8 mouse cellular contexts compared by ENCODE assay signal in the genomic region with DNA sequence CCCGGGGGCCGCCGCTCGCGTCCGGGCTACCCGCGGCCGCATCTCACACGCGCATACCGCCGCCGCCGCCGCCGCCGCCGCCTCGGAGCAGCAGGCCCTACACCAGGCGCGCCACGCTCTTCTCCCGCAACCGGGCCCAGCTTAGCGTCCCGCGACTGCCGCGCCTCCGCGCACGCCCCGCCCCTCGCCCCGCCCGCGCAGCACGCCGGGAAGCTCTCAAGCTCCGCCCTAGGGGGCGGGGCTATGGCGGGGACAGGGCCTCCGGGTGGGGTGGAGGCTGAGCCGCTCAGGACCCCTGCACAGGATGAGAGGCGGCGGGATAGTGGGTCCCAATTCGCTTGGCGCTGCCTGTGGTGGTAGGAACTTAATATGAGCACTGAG. TPM values are rescaled to one million over a fixed set of nuclear protein-coding genes. Genes with fewer than 3 reads are reported as not detected.
DNase-seq lines count a peak whose midpoint lies in the region; ATAC-seq and TF ChIP-seq lines count a peak whose summit lies in the region.

No protein-coding gene starts in this region.

- H3K9me3 ChIP-seq in MEL (replicated peaks; ENCODE audit: insufficient read depth, low read length) = no peaks in the 10 kb centered on the region
- no peaks in the 10 kb centered on the region for H3K9me3 ChIP-seq in forebrain, embryonic 15.5 days
- no peaks in the 10 kb centered on the region for H3K9me3 ChIP-seq in neural tube, embryonic 14.5 days (ENCODE audit: control insufficient read depth, low read length)

- intact Hi-C loops in heart, postnatal 25 days (cut with DNase I) = no loop called here

- TF ChIP-seq CTCF in MEL (IDR thresholded peaks at IDR 0.05 in 2 of 3, conservative IDR thresholded peaks at IDR 0.05 in 1 of 3; ENCODE audit: control insufficient read depth in 1 of 3, insufficient read depth in 1 of 3, low read depth in 2 of 3, low read length in 3 of 3, poor library complexity in 1 of 3, severe bottlenecking in 1 of 3) = no peak

- H3K79me2 ChIP-seq in MEL (ENCODE audit: control insufficient read depth, insufficient read depth, low read length, poor library complexity) = peaks cover 32% of the 10 kb centered on the region

- peak; percentile 56 to 63; a peak in 3 of 4 replicates for TF ChIP-seq POLR2A in MEL (IDR thresholded peaks at IDR 0.05; ENCODE audit: control insufficient read depth in 1 of 2, insufficient read depth in 1 of 2, low read depth in 1 of 2, low read length in 2 of 2, poor library complexity in 1 of 2)

- H3K27ac ChIP-seq in MEL (ENCODE audit: control insufficient read depth, low read depth, low read length) = peak overlapping the region; percentile 74; the same call in 1 of the 2 replicates
- peak overlapping the region; percentile 80 for H3K27ac ChIP-seq in forebrain, embryonic 15.5 days (replicated peaks)
- peak overlapping the region; percentile 83 for H3K27ac ChIP-seq in neural tube, embryonic 14.5 days (ENCODE audit: low read depth, low read length)

- peak overlapping the region; percentile 93 for H3K9ac ChIP-seq in MEL (ENCODE audit: control insufficient read depth, low read depth, low read length, poor library complexity, severe bottlenecking)
- peak overlapping the region; percentile 71 for H3K9ac ChIP-seq in forebrain, embryonic 15.5 days (replicated peaks)
- peak overlapping the region; percentile 83 for H3K9ac ChIP-seq in neural tube, embryonic 14.5 days (replicated peaks; ENCODE audit: low read depth, low read length)

- peaks cover 3 to 7% of the 10 kb centered on the region in 2 experiments; a peak in 2 of 4 replicates for H3K4me1 ChIP-seq in MEL (ENCODE audit: control insufficient read depth in 1 of 2, insufficient read depth in 2 of 2, low read length in 2 of 2)
- H3K4me1 ChIP-seq in forebrain, embryonic 15.5 days = peaks cover 15% of the 10 kb centered on the region
- peaks cover 8% of the 10 kb centered on the region; the same call in 1 of the 2 replicates for H3K4me1 ChIP-seq in neural tube, embryonic 14.5 days (ENCODE audit: control insufficient read depth, insufficient read depth, low read length)

- H3K36me3 ChIP-seq in MEL (ENCODE audit: control insufficient read depth in 1 of 2, insufficient read depth in 2 of 2, low read length in 2 of 2) = peaks cover 0 to 22% of the 10 kb centered on the region in 2 experiments; a peak in 2 of 4 replicates
- H3K36me3 ChIP-seq in forebrain, embryonic 15.5 days = no peaks in the 10 kb centered on the region
- H3K36me3 ChIP-seq in neural tube, embryonic 14.5 days (ENCODE audit: control insufficient read depth, insufficient read depth, low read length) = no peaks in the 10 kb centered on the region

- ATAC-seq in forebrain, embryonic 15.5 days (replicated peaks) = peak; percentile 97
- ATAC-seq in neural tube, embryonic 14.5 days (ENCODE audit: low read depth) = peak; percentile 97

- under 1% methylated on average over 49 of the region's 49 CpGs for WGBS in forebrain, embryonic 15.5 days
- WGBS in neural tube, embryonic 14.5 days = 0% methylated on average over 38 of the region's 49 CpGs

- H3K27me3 ChIP-seq in MEL (ENCODE audit: control insufficient read depth in 1 of 2, insufficient read depth in 2 of 2, low read length in 2 of 2) = peaks cover 0 to 1% of the 10 kb centered on the region in 2 experiments; a peak in 1 of 4 replicates
- no peaks in the 10 kb centered on the region for H3K27me3 ChIP-seq in forebrain, embryonic 15.5 days
- H3K27me3 ChIP-seq in neural tube, embryonic 14.5 days (ENCODE audit: control insufficient read depth, insufficient read depth, low read length) = no peaks in the 10 kb centered on the region

- TF ChIP-seq EP300 in MEL (IDR thresholded peaks at IDR 0.05; ENCODE audit: low read depth in 1 of 2, low read length in 2 of 2) = no peak

- TF ChIP-seq RAD21 in MEL (IDR thresholded peaks at IDR 0.05; ENCODE audit: low read depth, low read length) = no peak

- H3K4me3 ChIP-seq in MEL (ENCODE audit: control insufficient read depth in 1 of 2, insufficient read depth in 1 of 2, low read depth in 2 of 2, low read length in 2 of 2) = peak overlapping the region; percentile 73 to 95
- peak overlapping the region; percentile 64 for H3K4me3 ChIP-seq in forebrain, embryonic 15.5 days
- peak overlapping the region; percentile 89 for H3K4me3 ChIP-seq in neural tube, embryonic 14.5 days (ENCODE audit: low read depth, low read length)

- H3K4me2 ChIP-seq in forebrain, embryonic 15.5 days (replicated peaks) = peak overlapping the region; percentile 64
- H3K4me2 ChIP-seq in neural tube, embryonic 14.5 days (ENCODE audit: low read depth, low read length) = peak overlapping the region; percentile 67

- DNase-seq in MEL (ENCODE audit: low read depth, low spot score) = peak; percentile 91
- DNase-seq in cerebellum, adult 11-12 months = peak; percentile 91
- peak; percentile 81 for DNase-seq in heart, postnatal 25 days (ENCODE audit: low spot score)
- peak; percentile 89 for DNase-seq in layer of hippocampus, adult 11-12 months (ENCODE audit: low spot score)
- peak; percentile 84 to 90 for DNase-seq in lung, adult 18-20 months
- peak; percentile 93 for DNase-seq in testis, postnatal 14 days (ENCODE audit: low spot score)

TF ChIP-seq in MEL, 35 proteins besides CTCF, POLR2A, EP300 and RAD21:
- TF ChIP-seq MYB (IDR thresholded peaks at IDR 0.05; ENCODE audit: low read depth, low read length) = no peak
- no peak for TF ChIP-seq TCF12 (IDR thresholded peaks at IDR 0.05; ENCODE audit: low read depth, low read length)
- no peak; the same call in 1 of the 2 replicates for TF ChIP-seq HCFC1 (IDR thresholded peaks at IDR 0.05; ENCODE audit: low read depth, low read length)
- no peak for TF ChIP-seq POLR2AphosphoS5 (IDR thresholded peaks at IDR 0.05; ENCODE audit: borderline replicate concordance, low read depth, low read length)
- TF ChIP-seq TBP (IDR thresholded peaks at IDR 0.05; ENCODE audit: low read depth, low read length) = no peak
- TF ChIP-seq JUND (IDR thresholded peaks at IDR 0.05; ENCODE audit: low read depth, low read length) = no peak
- TF ChIP-seq NELFE (IDR thresholded peaks at IDR 0.05; ENCODE audit: low read depth, low read length) = peak; percentile 68
- no peak for TF ChIP-seq BHLHE40 (IDR thresholded peaks at IDR 0.05; ENCODE audit: borderline replicate concordance, low read depth, low read length)
- TF ChIP-seq GATA1 (IDR thresholded peaks at IDR 0.05; ENCODE audit: low read depth, low read length) = no peak
- 0 out of 2 replicates have a peak, but pooled peaks have one; percentile 11 for TF ChIP-seq ELF1 (IDR thresholded peaks at IDR 0.05; ENCODE audit: low read depth, low read length)
- peak; percentile 16; the same call in 1 of the 2 replicates for TF ChIP-seq ZMIZ1 (IDR thresholded peaks at IDR 0.05; ENCODE audit: low read depth, low read length)
- no peak for TF ChIP-seq SMC3 (IDR thresholded peaks at IDR 0.05; ENCODE audit: low read depth, low read length)
- no peak for TF ChIP-seq USF2 (IDR thresholded peaks at IDR 0.05; ENCODE audit: borderline replicate concordance in 1 of 2, insufficient read depth in 1 of 2, low read depth in 1 of 2, low read length in 2 of 2)
- TF ChIP-seq NRF1 (IDR thresholded peaks at IDR 0.05; ENCODE audit: insufficient read depth, low read depth, low read length, poor library complexity, severe bottlenecking) = peak; percentile 62; the same call in 1 of the 2 replicates
- 0 out of 2 replicates have a peak, but pooled peaks have one; percentile 23 for TF ChIP-seq POLR2AphosphoS2 (IDR thresholded peaks at IDR 0.05; ENCODE audit: low read length)
- TF ChIP-seq MAZ (IDR thresholded peaks at IDR 0.05; ENCODE audit: low read depth, low read length) = peak; percentile 78; the same call in 1 of the 2 replicates
- no peak for TF ChIP-seq ZC3H11A (IDR thresholded peaks at IDR 0.05; ENCODE audit: low read depth, low read length)
- TF ChIP-seq KAT2A (conservative IDR thresholded peaks at IDR 0.05; ENCODE audit: low read depth, low read length) = no peak

RNA-seq across cellular contexts. Expression of gene Uri1, which starts 4.0 kb away (rescaled TPM):
- 28.4 and 29.2 TPM in 2 replicates for total RNA-seq in MEL (2012; rRNA removed)
- 10 to 100 TPM in 1 of 2 experiments, not detected in 1; 36.0 TPM for polyA plus RNA-seq in MEL (2012; ENCODE audit: insufficient read depth in 1 of 2, insufficient read length in 2 of 2, low read depth in 1 of 2, low replicate concordance in 2 of 2, missing spikeins in 1 of 2)
- polyA plus RNA-seq in forebrain, embryonic 15.5 days (2015; fragmentation: Nextera tagmentation; extraction: Ambion mirVana) = 38.6 and 40.3 TPM in 2 replicates
- total RNA-seq in heart, postnatal 25 days (2021) = 10 to 100 TPM; 15.4 to 17.4 TPM
- 36.0 and 48.6 TPM in 2 replicates for polyA plus RNA-seq in neural tube, embryonic 14.5 days (2014; fragmentation: Nextera tagmentation; extraction: Ambion mirVana)

Comparison
In these comparisons a context has a peak if more than half of its experiments do, and no peak if none do; other contexts are left out.
1. Peak in every context shown above with its lines: DNase-seq, ATAC-seq, H3K4me3 ChIP-seq and H3K27ac ChIP-seq.